Mouse (Mus musculus): ENCODE measurements around the gene Fstl4.
"Not testable (repeated sequence)": the region's sequence is repeated elsewhere in the genome, so short reads cannot be mapped to it uniquely, and the experiment has no call there.

The Fstl4 gene

DNA sequence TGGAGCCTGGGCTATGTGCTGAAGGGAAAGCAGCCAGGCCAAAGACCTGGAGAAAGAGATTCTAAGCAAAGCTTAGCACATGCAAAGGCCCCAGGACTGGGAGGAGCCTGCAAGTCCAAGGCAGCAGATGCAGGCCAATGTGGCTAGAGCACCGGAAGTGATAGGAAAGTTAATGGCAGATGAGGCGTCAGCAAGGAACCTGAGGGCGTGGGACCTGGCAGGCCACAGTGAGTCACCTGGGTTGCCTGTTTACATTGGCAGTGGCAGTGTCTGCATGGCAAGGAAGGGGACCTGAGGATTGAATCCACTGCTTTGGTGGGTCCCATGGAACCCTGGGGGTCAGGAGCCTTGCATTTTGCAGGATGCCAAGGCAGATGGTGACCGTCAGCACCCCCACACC is 267.3 kb downstream of the Fstl4 start:
- no peak for DNase-seq

DNA sequence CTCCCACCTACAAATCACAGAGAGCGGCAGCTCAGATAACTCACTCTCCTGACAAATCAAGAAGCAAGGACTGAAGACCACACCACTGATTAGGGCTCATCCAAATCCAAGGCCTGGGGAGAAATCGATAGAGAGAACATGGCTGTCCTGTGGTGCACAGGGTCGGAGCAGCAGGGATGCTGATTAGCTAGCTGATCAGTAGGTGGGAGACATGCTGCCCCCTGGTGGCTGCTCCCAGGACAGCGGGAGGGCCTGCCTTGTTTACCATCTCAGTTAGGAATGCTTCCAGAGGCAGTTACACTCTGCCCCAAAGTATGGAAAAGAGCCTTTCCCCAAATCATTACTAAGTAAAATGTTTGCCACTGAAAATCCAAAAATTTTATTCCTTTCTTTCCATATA is 267.9 kb downstream of the Fstl4 start:
- peak; percentile 42 to 80 for DNase-seq

- DNase-seq: no peak
Measured at GRCm38 (mm10) chr11:53035414-53035813, 271.0 kb downstream of the Fstl4 start.

GRCm38 (mm10) chr11:53046850-53047249 is 282.4 kb downstream of the Fstl4 start:
- DNase-seq: no peak

GRCm38 (mm10) chr11:53054151-53054550 is 289.7 kb downstream of the Fstl4 start:
- no peak for DNase-seq

DNA sequence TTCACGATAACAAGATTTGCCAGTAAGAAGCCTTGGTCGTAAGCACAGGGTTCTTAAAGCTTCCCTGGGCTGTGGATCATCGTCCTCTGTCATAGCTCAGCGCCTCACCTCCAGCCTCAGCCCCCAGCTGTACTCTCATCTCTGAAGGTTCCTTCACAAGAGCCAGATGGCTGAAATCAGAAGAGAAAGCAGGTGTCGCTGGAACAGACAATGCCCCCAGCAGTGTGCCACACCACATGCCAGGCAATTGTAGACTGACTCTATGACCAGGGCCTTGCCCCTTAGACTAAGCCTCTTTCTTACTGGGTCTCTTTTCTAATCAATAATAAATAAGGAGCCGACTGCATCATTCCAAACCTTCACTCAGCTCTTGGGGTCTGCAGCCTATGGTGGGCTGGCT is 291.5 kb downstream of the Fstl4 start:
- DNase-seq: no peak

DNA sequence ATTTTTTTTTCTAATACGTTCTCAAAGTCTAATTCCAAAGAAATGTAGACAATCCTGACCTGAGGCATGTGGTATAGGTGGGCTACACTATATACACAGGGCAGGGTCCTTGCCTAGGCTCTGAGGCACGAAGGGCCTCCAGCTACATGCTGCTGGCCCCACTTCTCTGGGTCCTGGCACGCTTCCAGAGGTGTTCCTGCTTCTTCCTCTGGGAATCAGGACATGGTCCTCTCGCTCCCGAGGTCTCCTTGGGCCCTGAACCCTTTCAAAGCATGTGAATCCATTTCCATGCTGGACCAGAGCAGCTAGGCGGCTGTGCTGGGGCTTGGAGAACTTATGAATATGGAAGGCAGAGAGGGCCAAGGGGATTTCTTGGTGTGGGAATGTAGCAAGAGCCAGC is 292.3 kb downstream of the Fstl4 start:
- DNase-seq: no peak

DNA sequence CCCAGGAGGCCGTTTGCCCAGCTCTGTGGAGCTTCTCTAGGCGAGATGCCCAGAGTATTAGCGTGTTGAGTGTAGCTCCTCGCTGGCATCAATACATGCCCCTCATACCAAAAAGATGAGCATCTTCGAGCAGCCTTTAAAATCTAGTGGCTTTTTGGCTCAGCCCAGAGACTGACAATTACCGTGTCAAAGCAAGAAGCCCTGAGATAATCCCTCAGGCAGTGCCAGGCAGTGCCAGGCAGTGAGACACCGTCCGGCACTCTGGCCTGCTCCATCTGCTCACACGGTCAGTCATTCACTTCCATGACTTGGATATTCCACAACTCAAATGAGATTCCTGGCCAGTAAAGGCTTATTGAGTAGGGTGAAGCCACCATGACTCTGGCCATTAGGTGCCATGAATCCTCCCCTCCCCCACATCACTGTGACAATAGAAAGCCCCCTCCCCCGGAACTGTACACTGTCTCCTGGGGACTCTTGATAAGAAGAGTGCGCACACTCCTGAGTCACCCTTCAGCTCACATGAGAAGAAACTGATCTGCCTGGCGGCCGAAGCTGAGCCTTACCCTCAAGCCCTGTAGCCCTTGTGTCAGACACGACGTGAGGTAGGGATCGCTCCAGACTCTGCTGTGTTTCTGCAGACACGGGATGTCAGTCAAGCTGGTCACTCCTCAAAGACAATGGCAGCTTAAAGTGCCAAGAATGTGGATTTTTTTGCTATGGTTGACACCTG is 293.6 kb downstream of the Fstl4 start:
- no peak for DNase-seq

GRCm38 (mm10) chr11:53058557-53058956 is 294.1 kb downstream of the Fstl4 start:
- no peak for DNase-seq

DNA sequence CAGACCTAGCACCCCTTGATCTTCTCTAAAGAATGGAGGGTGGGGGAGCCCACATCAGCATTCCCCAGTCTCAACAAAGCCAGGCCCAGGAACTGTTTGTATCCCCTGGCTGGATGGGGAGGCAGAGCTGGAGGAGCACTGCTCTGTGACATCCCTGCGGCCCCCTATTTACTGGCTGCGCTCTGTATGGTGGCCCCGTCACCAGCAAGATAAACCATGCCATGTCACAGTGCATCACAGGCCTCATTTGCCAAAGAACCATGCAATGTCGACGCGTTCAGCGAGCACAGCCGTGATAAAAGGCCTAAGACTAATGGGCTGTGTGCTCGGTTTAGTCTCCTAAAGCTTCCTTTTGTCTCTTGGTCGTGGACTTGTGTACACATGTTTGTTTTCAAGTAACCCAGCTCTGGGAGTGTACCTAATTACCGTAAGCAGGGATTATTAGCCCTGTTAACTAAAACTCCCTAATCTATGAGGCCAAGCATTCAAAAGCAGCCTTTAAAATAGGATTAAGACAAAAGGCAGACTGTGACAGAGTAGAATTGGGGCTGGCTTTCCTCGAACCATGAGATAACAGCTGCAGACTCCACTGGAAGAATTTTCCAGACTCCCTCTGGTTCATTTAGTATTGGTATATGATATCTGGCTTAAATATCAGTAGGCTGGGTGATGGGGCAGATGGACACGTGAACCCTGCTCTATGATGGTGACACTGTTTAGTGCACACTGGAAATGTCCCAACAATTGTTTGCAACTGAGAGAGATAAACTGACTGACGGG is 303.5 kb downstream of the Fstl4 start:
- no peak for DNase-seq

GRCm38 (mm10) chr11:53068479-53069065 is 304.1 kb downstream of the Fstl4 start:
- DNase-seq: no peak

- no peak for DNase-seq
Measured at GRCm38 (mm10) chr11:53069751-53070150, 305.3 kb downstream of the Fstl4 start.

DNA sequence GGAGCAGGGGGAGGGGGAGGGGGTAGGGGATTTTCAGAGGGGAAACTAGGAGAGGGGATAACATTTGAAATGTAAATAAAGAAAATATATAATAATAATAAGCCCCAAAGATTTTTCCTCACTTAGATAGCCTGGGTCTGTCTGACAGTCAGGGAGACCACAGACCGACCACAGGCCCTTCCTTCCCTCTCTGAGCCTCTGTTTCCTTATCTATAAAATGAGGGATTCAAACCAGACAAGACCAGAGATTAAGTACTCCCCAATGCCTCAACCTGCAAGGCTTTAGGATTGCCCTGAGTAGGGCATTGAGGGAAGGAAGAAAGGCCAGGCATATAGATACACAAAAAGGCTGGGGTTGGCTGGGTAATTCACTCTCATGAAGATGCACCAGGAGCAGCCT is 307.2 kb downstream of the Fstl4 start:
- DNase-seq: no peak

GRCm38 (mm10) chr11:53077641-53078040 is 313.2 kb downstream of the Fstl4 start:
- DNase-seq: no peak

DNA sequence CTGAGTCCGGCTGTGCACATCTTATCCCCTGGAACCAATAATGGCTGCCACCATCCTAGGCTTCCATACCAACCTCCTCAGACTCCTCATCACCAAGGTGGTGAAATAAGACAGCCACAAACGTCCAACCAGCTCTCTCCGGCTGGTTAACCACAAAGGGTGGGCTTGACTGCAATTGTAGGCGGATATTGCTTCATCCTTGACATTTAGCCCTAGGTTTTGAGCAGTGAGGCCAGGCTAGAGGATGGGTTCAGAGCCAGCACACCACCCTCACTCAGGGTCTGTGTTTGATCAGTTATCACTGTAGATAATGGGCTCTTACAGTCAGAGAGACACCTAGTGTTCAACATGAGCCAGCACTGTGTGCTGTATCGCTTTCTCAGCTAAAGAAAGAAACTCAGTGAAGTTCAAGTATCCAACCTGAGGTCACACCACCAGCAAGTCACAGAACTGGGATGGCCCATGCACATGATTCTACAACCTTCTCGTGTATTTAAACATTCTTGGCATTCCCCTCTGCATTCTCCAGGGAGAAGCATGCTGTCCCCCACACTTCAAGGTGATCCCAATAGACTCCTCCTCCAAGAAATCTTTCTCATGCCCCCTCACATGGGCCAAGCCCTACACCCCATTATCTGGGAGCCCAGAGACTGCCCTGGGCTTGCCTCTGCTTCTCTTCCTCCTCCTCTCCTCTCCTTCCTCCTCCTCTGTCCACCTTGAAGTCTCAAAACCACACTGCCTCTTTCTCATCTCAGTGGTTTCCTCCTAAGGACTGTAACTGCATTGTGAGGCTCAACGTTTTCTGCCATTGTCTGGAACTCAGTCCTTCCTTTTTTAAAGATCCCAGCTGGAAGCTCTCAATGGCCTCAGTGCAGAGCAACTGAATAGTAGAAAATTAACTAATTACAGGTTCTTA is 314.2 kb downstream of the Fstl4 start:
- no peak for DNase-seq

DNA sequence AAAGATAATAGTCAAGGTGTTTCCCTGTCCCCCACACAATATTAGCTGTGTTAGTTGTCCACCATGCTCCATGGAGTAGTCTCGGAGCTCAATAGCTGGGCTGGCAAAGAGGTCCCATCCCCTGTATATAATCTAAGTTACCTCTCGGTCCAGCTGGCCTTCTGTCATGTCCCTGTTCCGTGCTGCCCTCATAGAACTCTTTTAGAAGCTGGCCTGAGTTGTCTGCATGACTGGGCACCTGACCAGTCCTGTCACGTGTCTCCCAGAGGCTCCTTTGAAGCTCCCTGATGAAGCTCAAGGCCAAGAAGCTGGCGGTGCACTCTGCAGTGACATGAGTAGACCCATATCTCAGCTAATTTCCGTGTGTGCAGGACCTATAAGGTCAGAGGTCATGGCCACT is 316.9 kb downstream of the Fstl4 start:
- no peak for DNase-seq

- DNase-seq: no peak
Measured at GRCm38 (mm10) chr11:53085367-53085766, 320.9 kb downstream of the Fstl4 start.

DNA sequence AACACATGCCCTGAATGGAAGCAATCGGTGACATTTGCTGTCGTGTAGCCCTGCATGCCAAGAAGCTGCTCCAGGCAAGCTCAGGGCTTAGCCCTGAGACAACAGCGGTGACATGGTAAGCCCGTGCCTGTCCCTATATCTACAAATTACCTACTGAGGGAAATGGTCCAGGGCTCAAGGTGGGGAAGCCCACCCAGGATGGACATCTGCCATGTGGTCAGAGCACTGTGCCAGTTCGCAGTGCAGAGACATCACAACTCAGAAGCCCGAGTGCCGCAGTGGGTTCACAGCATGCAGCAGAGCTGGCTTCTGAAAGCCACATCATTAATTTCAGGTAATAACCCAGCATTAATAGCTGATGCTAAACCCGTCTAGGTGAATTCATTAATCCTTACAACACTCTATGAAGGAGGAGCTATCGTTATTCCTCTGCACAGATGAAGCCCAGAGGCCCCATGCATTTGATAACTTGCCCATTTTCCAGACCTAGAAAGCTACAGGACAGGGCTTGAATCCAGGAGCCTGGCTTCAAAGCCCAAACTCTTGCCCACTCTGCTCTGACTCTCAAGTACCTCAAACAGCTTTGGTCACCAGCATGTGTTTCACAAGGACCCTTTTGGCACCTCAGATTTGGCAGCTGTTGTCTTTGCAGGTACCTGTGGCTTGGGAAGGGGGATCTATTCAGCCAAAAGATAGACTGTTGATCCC is 321.6 kb downstream of the Fstl4 start:
- DNase-seq: no peak

- DNase-seq: not testable (repeated sequence)
Measured at GRCm38 (mm10) chr11:53087896-53088295, 323.5 kb downstream of the Fstl4 start.

GRCm38 (mm10) chr11:53091596-53091995 is 327.2 kb downstream of the Fstl4 start:
- DNase-seq: no peak

DNA sequence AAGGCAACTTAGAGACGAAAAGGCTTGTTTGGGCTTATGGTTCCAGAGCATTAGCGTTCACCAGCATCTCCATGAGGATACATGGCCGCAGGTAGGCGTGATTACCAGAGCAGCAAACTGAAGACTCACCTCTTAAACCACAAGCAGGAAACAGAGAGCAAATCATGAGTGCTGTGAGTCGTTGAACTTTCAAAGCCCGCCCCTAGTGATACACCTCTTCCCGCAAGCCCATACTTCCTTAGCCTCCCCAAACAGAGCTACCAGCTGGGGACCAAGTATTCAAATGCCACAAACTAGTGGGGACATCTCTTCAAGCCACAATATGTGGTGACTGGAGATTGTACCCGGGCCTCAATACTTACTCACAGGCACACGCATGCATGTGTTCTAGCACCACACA is 332.4 kb downstream of the Fstl4 start:
- no peak for DNase-seq

- DNase-seq: no peak
Measured at GRCm38 (mm10) chr11:53097331-53097730, 332.9 kb downstream of the Fstl4 start.

Data from kidney, adult 8-10 months (tissue).